Mouse (Mus musculus): ENCODE data around the gene Adad2.

DNA sequence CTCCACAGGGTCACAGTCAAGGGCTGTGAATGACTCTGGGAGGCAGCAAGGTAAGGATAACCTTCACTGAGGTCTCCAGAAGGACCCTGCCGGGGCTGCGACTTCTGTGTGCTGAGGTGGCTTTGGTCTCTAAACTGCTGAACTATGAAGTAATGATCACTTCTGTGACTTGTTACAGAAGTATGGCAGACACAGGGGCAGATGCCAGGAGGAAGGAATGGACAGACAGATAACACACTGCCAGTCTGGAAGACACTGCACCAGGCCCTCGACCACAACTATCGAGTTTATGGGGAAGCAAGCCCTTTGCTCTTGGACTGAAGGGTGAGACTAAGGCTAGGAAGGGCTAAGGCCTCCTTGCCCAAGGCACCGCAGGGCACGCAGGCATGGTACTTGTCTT is 41.4 kb upstream of the Adad2 start:
- no peak for TF ChIP-seq CTCF (IDR thresholded peaks at IDR 0.05; ENCODE audit: borderline replicate concordance, insufficient read depth, low read depth, low read length)
- no peak for TF ChIP-seq POLR2A (IDR thresholded peaks at IDR 0.05; ENCODE audit: borderline replicate concordance, insufficient read depth, low read length)
